Mouse (Mus musculus) adrenal gland, postnatal 36 days (tissue): ENCODE measurements at regions not wholly inside any gene's neighbourhood (a gene's known extent, or its start where the extent isn't known, plus 50 kb on each side); places are given as distances from the start of the nearest gene placed in this dataset.
A peak's percentile ranks its signal among the peaks of the same experiment; 100 is the strongest.

ENCODE experiments used
- DNase-seq, 2 experiments: peaks; one replicate each; pipeline ENCODE4 v3.0.0; 2021; ENCODE audit warnings: mixed read lengths in 1 of 2

DNA sequence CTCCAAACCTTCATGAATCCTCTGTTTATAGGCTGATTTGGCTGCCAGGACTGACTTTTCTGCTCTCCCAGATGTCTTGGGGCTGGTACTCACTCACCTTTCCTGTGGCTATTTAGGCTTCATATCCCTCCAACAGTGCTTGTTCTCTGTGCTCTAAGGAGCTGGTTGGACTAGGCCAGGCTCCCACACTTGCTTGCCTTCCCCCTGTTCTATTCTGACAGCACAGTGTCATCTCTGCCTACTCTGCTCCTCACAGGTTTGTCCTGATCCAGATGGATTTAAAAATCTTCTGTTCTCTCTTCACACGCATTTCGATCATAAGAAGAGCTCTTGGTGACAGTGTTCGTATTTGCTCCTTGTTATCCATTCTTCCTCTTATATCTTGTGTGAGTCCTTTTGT, 134.7 kb upstream of the N4bp1 start:
- no peak for DNase-seq

DNA sequence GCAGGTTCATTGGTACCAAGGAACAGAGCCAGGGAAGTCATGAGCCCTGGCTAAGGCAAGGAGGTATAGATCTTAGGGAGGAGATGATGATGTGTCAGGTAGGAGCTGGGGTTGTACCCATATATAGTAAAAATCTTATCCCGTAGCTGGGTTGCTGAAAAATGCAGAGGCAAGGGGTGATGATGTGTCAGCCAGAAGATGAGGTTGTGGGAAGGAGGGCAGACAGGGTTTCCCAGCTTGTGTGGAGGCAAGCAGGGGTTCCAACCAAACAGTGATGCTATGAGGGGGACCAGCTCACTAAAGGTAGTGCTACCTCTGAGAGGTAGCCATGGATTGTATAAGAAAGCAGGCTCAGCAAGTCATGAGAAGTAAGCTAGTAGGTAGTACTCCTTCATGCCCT, 90.5 kb upstream of the N4bp1 start:
- DNase-seq = no peak

DNA sequence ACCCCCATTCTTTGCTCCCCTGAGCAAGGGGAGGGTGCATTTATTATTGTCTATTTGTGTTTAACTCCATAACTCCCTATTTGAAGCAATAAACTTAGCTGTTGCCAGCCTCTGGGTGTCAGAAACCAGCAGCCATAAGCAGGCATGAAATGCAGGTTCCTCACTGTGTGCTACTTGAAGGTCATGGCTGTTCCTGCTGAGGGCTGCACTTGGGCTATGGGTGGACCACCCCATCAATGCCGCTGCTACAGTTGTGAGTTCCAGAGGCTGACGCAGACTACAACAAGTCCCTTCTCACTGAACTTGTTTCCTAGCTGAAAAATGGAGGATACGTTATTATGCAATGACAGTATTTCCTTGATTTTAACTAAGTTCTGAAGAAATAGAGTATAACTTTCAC, 86.7 kb upstream of the N4bp1 start:
- DNase-seq = no peak

DNA sequence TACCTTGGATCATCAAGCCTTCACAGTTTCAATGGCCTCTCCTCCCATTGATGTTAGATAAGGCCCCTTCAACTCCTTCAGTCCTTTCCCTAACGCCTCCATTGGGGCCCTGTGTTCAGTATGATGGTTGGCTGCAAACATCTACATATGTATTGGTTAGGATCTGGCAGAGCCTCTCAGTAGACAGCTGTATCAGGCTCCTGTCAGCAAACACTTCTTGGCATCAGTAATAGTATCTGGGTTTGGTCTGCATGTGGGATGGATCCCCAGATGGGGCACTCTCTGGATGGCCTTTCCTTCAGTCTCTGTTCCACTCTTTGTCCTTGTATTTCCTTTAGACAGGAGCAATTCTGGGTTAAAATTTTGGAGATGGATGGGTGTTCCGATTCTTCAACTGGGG, 84.0 kb upstream of the N4bp1 start:
- no peak for DNase-seq

DNA sequence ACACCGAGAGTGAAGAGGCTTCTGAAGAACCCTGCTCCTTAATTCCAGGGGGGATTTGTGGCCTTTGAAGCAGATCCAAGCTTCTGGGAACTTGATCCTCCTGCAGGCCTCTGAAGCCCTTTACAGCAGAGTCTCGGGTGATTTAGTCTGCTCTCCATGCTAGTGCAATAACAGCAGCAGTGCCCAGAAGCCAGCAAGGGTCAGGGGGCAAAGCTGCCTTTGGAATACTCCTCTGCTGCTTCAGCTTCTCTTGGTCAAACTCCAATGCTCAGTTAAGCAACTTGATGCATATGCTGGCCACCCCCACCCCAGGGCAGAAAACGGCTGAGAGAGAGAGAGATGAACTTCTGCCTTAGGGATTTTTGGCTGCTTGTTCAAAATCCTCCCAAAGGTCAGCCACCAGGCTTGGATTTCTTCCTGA, 82.8 kb upstream of the N4bp1 start:
- DNase-seq = peak; percentile 19 to 43

DNA sequence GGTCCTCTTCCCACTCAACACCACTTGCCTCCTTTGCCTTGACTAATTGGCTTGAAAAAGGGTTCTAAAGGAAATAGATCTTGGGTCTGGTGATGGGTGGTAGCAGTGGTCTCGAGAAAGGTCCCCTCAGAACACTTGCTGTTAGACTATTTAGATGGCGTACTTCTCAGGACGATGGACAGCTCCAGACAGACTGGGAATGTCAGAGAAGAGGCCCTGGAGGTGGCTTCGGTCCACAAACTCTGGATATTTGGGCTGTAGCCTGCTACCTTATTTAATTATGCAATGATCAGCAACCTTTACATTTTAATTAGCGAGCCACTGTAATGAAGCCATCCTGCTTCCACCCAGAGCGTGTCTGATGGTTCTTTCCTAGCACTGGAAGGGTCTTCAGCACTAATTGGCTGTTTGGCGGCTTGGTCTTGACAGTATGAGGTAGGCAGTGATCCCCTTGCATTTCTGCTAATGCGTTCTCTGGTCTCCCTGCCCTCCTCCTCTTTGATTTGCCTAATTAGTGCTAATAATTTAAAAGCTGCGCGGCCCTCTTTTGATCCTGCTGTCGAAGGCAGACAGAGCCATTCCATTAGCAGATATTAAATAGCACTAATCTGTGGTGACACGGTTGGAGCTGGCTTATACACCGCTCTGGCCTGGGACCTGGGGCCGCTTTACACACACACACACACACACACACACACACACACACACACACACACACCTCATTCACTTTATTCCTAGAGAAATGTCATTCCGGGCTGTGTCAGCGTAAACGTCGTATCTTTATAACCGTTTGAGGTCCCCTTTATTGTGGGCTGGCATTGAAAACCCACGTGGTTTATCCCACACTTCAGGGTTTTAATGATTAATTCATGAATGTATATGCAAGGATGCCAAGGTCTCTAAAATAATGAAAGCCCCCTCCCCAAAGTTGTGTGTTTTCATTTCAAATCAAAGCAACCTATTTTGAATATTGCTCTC, 76.4 kb upstream of the N4bp1 start:
- no peak for DNase-seq
